Mouse (Mus musculus): ENCODE data around the gene Cela3a. TPM values are rescaled to one million over a fixed set of nuclear protein-coding genes. Genes with fewer than 3 reads are reported as not detected.

Gene Cela3a
- polyA plus RNA-seq, 1 experiment from 2014 or later, result not detected

GRCm38 (mm10) chr4:137367275-137368088, 42.1 kb downstream of the Cela3a start:
- H3K4me2 ChIP-seq (ENCODE audit: low read depth, low read length), result peak overlapping the region; percentile 25; the same call in 1 of the 2 replicates
- H3K36me3 ChIP-seq (ENCODE audit: control insufficient read depth, insufficient read depth), result no peaks in the 10 kb centered on the region
- H3K27me3 ChIP-seq (ENCODE audit: control insufficient read depth, insufficient read depth, low read length), result no peaks in the 10 kb centered on the region
- WGBS, result 19% methylated on average over 5 of the region's 5 CpGs
- no peaks in the 10 kb centered on the region for H3K9me3 ChIP-seq (replicated peaks; ENCODE audit: control insufficient read depth, low read length)
- H3K27ac ChIP-seq (ENCODE audit: low read length), result peak overlapping the region; percentile 73
- no peak overlapping the region for H3K9ac ChIP-seq (ENCODE audit: low read length)
- H3K4me3 ChIP-seq (ENCODE audit: low read length), result no peak overlapping the region
- H3K4me1 ChIP-seq (ENCODE audit: control insufficient read depth, insufficient read depth, low read length), result peaks cover 18% of the 10 kb centered on the region
- peak; percentile 39; the same call in 1 of the 2 replicates for ATAC-seq (replicated peaks; ENCODE audit: extremely low read depth, insufficient read depth, low FRiP score)

GRCm38 (mm10) chr4:137366097-137366496, 43.5 kb downstream of the Cela3a start:
- 83% methylated on average over 4 of the region's 4 CpGs for WGBS
- Histone ChIP-seq H3K9me3 (replicated peaks; ENCODE audit: control insufficient read depth, low read length) (no peaks in the 10 kb centered on the region), H3K4me2 (ENCODE audit: low read depth, low read length) (no peak overlapping the region), H3K27ac (ENCODE audit: low read length) (no peak overlapping the region), H3K9ac (ENCODE audit: low read length) (no peak overlapping the region), H3K36me3 (ENCODE audit: control insufficient read depth, insufficient read depth) (no peaks in the 10 kb centered on the region), H3K27me3 (ENCODE audit: control insufficient read depth, insufficient read depth, low read length) (no peaks in the 10 kb centered on the region), H3K4me3 (ENCODE audit: low read length) (no peak overlapping the region), H3K4me1 (ENCODE audit: control insufficient read depth, insufficient read depth, low read length) (peaks cover 18% of the 10 kb centered on the region)
- no peak for ATAC-seq (replicated peaks; ENCODE audit: extremely low read depth, insufficient read depth, low FRiP score)

GRCm38 (mm10) chr4:137365356-137366062, 44.1 kb downstream of the Cela3a start:
- H3K27me3 ChIP-seq (ENCODE audit: control insufficient read depth, insufficient read depth, low read length), result no peaks in the 10 kb centered on the region
- WGBS, result 76% methylated on average over 19 of the region's 19 CpGs
- no peaks in the 10 kb centered on the region for H3K9me3 ChIP-seq (replicated peaks; ENCODE audit: control insufficient read depth, low read length)
- H3K27ac ChIP-seq (ENCODE audit: low read length), result no peak overlapping the region
- H3K4me1 ChIP-seq (ENCODE audit: control insufficient read depth, insufficient read depth, low read length), result peaks cover 17% of the 10 kb centered on the region
- no peak overlapping the region for H3K4me3 ChIP-seq (ENCODE audit: low read length)
- no peak overlapping the region for H3K9ac ChIP-seq (ENCODE audit: low read length)
- H3K36me3 ChIP-seq (ENCODE audit: control insufficient read depth, insufficient read depth), result no peaks in the 10 kb centered on the region
- H3K4me2 ChIP-seq (ENCODE audit: low read depth, low read length), result no peak overlapping the region
- ATAC-seq (replicated peaks; ENCODE audit: extremely low read depth, insufficient read depth, low FRiP score), result no peak

- no peak overlapping the region for H3K9ac ChIP-seq (ENCODE audit: low read length)
- no peaks in the 10 kb centered on the region for H3K27me3 ChIP-seq (ENCODE audit: control insufficient read depth, insufficient read depth, low read length)
- H3K36me3 ChIP-seq (ENCODE audit: control insufficient read depth, insufficient read depth), result no peaks in the 10 kb centered on the region
- no peak overlapping the region for H3K4me3 ChIP-seq (ENCODE audit: low read length)
- H3K4me1 ChIP-seq (ENCODE audit: control insufficient read depth, insufficient read depth, low read length), result peaks cover 11% of the 10 kb centered on the region
- H3K4me2 ChIP-seq (ENCODE audit: low read depth, low read length), result no peak overlapping the region
- no peaks in the 10 kb centered on the region for H3K9me3 ChIP-seq (replicated peaks; ENCODE audit: control insufficient read depth, low read length)
- H3K27ac ChIP-seq (ENCODE audit: low read length), result no peak overlapping the region
- WGBS, result 87% methylated on average over 6 of the region's 6 CpGs
- no peak for ATAC-seq (replicated peaks; ENCODE audit: extremely low read depth, insufficient read depth, low FRiP score)
Observed at GRCm38 (mm10) chr4:137364826-137365225, 44.8 kb downstream of the Cela3a start.

DNA sequence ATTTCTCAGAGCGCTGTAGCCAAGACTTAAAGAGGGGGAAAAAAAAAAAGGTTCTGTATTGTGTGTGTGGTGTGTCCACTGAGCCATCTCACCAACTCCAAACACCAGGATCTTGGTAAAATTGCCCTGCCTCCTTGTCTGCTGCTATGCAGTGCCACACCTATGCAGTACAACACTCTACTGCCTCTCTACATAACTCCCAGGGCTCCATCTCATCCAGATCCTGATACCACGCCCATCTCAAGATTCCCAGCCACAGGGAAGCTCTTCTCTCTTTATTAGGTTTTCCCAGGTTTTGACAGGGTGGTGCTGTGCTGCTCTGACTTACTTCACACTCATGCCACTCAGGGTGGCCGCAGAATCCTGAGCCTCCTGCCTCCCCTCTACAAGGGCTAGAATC, 48.6 kb downstream of the Cela3a start:
- ATAC-seq (replicated peaks; ENCODE audit: extremely low read depth, insufficient read depth, low FRiP score), result no peak
- H3K9me3 ChIP-seq (replicated peaks; ENCODE audit: control insufficient read depth, low read length), result no peaks in the 10 kb centered on the region
- H3K4me3 ChIP-seq (ENCODE audit: low read length), result no peak overlapping the region
- H3K27ac ChIP-seq (ENCODE audit: low read length), result no peak overlapping the region
- H3K36me3 ChIP-seq (ENCODE audit: control insufficient read depth, insufficient read depth), result no peaks in the 10 kb centered on the region
- H3K27me3 ChIP-seq (ENCODE audit: control insufficient read depth, insufficient read depth, low read length), result no peaks in the 10 kb centered on the region
- H3K9ac ChIP-seq (ENCODE audit: low read length), result no peak overlapping the region
- WGBS, result 55% methylated on average over 3 of the region's 3 CpGs
- peaks cover 11% of the 10 kb centered on the region for H3K4me1 ChIP-seq (ENCODE audit: control insufficient read depth, insufficient read depth, low read length)
- H3K4me2 ChIP-seq (ENCODE audit: low read depth, low read length), result no peak overlapping the region

DNA sequence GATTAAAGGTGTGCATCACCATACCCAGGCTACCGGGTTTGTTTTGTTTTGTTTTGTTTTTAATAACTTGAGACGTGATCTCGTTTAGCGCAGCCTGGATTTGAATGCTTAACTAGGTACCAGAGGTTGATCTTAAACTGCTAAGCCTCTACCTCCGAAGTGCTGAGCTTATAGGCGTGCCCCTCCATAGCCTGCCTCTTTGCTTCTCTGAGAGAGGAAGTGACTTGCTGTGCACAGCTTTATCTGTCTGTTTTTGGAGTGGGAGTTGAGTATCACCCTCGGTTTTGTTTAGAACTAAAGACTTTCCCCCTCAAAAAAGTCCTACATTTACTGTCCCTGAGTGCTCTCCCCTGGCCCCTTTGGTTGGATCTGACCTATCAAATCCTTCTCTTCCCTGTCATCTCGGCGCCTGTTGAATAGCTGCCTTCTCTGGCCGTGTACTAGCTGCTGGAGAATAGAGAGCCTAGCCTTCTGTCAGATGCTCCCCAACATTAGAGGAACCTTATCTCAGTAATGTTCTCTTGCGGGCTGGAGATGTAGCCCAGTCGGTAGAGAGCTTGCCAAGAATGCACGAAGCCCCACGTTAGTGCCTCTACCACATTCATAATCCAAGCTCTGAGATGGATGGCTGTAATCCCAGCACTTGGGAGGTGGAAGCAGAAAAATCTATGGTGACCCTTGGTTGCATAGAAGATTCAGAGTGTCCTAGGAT, 51.1 kb downstream of the Cela3a start:
- Histone ChIP-seq H3K4me2 (ENCODE audit: low read depth, low read length) (peak overlapping the region; percentile 33), H3K27me3 (ENCODE audit: control insufficient read depth, insufficient read depth, low read length) (no peaks in the 10 kb centered on the region), H3K9me3 (replicated peaks; ENCODE audit: control insufficient read depth, low read length) (no peaks in the 10 kb centered on the region), H3K9ac (ENCODE audit: low read length) (peak overlapping the region; percentile 8), H3K27ac (ENCODE audit: low read length) (peak overlapping the region; percentile 33), H3K36me3 (ENCODE audit: control insufficient read depth, insufficient read depth) (no peaks in the 10 kb centered on the region), H3K4me1 (ENCODE audit: control insufficient read depth, insufficient read depth, low read length) (peaks cover 29% of the 10 kb centered on the region), H3K4me3 (ENCODE audit: low read length) (no peak overlapping the region)
- no peak for ATAC-seq (replicated peaks; ENCODE audit: extremely low read depth, insufficient read depth, low FRiP score)
- 37% methylated on average over 14 of the region's 14 CpGs for WGBS

- peak; percentile 97 for ATAC-seq (replicated peaks; ENCODE audit: extremely low read depth, insufficient read depth, low FRiP score)
- H3K36me3 ChIP-seq (ENCODE audit: control insufficient read depth, insufficient read depth), result no peaks in the 10 kb centered on the region
- H3K9ac ChIP-seq (ENCODE audit: low read length), result peak within 1 kb of the TSS; percentile 98
- H3K27ac ChIP-seq (ENCODE audit: low read length), result peak within 1 kb of the TSS; percentile 94
- under 1% methylated on average over 42 of the region's 44 CpGs for WGBS
- peak within 1 kb of the TSS; percentile 87 for H3K4me2 ChIP-seq (ENCODE audit: low read depth, low read length)
- H3K4me1 ChIP-seq (ENCODE audit: control insufficient read depth, insufficient read depth, low read length), result peaks cover 37% of the 10 kb centered on the region
- no peaks in the 10 kb centered on the region for H3K9me3 ChIP-seq (replicated peaks; ENCODE audit: control insufficient read depth, low read length)
- H3K27me3 ChIP-seq (ENCODE audit: control insufficient read depth, insufficient read depth, low read length), result no peaks in the 10 kb centered on the region
- H3K4me3 ChIP-seq (ENCODE audit: low read length), result peak within 1 kb of the TSS; percentile 84
Observed at GRCm38 (mm10) chr4:137357517-137358254, 51.9 kb downstream of the Cela3a start, which contains the start of gene Cdc42. Gene Cdc42, minus strand, starts transcription at chr4:137357720.

GRCm38 (mm10) chr4:137356674-137357510, 52.7 kb downstream of the Cela3a start:
- H3K27ac ChIP-seq (ENCODE audit: low read length), result peak overlapping the region; percentile 94
- ATAC-seq (replicated peaks; ENCODE audit: extremely low read depth, insufficient read depth, low FRiP score), result peak; percentile 75
- H3K4me1 ChIP-seq (ENCODE audit: control insufficient read depth, insufficient read depth, low read length), result peaks cover 41% of the 10 kb centered on the region
- peak overlapping the region; percentile 87 for H3K4me2 ChIP-seq (ENCODE audit: low read depth, low read length)
- no peaks in the 10 kb centered on the region for H3K9me3 ChIP-seq (replicated peaks; ENCODE audit: control insufficient read depth, low read length)
- H3K27me3 ChIP-seq (ENCODE audit: control insufficient read depth, insufficient read depth, low read length), result no peaks in the 10 kb centered on the region
- peak overlapping the region; percentile 98 for H3K9ac ChIP-seq (ENCODE audit: low read length)
- H3K36me3 ChIP-seq (ENCODE audit: control insufficient read depth, insufficient read depth), result no peaks in the 10 kb centered on the region
- H3K4me3 ChIP-seq (ENCODE audit: low read length), result peak overlapping the region; percentile 84
- under 1% methylated on average over 42 of the region's 90 CpGs for WGBS
